Mouse (Mus musculus): ENCODE results near the gene Cgrrf1. TPM values are rescaled to one million over a fixed set of nuclear protein-coding genes. Genes with fewer than 3 reads are reported as not detected.
A peak's percentile ranks its signal among the peaks of the same experiment; 100 is the strongest.

Cgrrf1 gene
- total RNA-seq (2021) = 10 to 100 TPM; 33.2 to 34.9 TPM
- long read RNA-seq, experiment 1, transcript Cgrrf1-201 (6 exons, 1,324 nt) = major isoform, 13 of 19 reads
- long read RNA-seq, experiment 1, partial matches to known transcripts = 0 of 19 reads
- long read RNA-seq, experiment 1, other reads (novel, unspliced or antisense) = 4 of 19 reads
- long read RNA-seq, experiment 2, transcript Cgrrf1-201 (6 exons, 1,324 nt) = major isoform, 9 of 12 reads
- long read RNA-seq, experiment 2, partial matches to known transcripts = 1 of 12 reads
- long read RNA-seq, experiment 2, other reads (novel, unspliced or antisense) = 0 of 12 reads

GRCm38 (mm10) chr14:46831837-46832333, at the start of gene Cgrrf1:
Gene Cgrrf1, plus strand, starts transcription at chr14:46832125.
- intact Hi-C loops (cut with DNase I) = loop anchor here (1.0 to 5.0 kb wide), 2 partner anchors 10 to 255 kb away; partner anchors contain the start of gene Gmfb
- Histone ChIP-seq H3K27ac (peak within 1 kb of the TSS; percentile 87), H3K4me3 (peak within 1 kb of the TSS; percentile 99)
- TF ChIP-seq CTCF (IDR thresholded peaks at IDR 0.05) = peak; percentile 47
- DNase-seq (ENCODE audit: extremely low spot score in 1 of 2, low spot score in 2 of 2) = peak; percentile 92 to 93

- no peak overlapping the region for H3K27ac ChIP-seq
- intact Hi-C loops (cut with DNase I) = no loop called here
- TF ChIP-seq CTCF (IDR thresholded peaks at IDR 0.05) = no peak
- H3K4me3 ChIP-seq = no peak overlapping the region
- no peak for DNase-seq (ENCODE audit: extremely low spot score in 1 of 2, low spot score in 2 of 2)
These were observed 49.6 kb upstream of the Cgrrf1 start for GRCm38 (mm10) chr14:46782187-46782828.

DNA sequence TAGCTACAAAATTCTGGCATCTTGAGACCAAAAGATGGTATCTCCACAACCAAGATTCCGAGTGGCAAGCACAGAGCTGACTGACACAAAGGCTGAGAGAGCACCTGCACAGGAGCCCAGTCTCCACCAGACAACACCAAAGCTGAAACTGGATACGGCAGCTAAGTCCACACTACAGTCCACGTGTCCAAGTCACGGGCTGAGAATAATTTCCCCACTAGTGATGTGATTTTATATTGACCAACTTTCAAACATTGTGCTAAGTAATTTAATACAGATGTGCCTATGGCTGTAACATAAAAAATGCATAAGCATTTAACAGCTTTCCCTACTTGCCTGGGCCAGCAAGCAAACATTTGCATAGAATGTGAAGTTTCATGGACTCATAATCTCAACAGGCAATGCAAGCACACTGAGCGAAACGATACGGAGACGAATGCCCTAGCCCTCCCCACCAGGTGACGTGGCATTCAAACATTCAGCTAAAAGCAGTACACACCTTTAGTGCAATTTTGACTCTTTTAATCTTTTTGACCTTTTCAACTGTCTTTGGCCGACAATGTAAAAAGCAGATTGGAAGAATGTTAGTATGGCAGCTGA, 48.5 kb upstream of the Cgrrf1 start:
- no peak for DNase-seq (ENCODE audit: extremely low spot score in 1 of 2, low spot score in 2 of 2)
- Histone ChIP-seq H3K27ac (no peak overlapping the region), H3K4me3 (no peak overlapping the region)
- no peak for TF ChIP-seq CTCF (IDR thresholded peaks at IDR 0.05)
- intact Hi-C loops (cut with DNase I) = no loop called here

DNA sequence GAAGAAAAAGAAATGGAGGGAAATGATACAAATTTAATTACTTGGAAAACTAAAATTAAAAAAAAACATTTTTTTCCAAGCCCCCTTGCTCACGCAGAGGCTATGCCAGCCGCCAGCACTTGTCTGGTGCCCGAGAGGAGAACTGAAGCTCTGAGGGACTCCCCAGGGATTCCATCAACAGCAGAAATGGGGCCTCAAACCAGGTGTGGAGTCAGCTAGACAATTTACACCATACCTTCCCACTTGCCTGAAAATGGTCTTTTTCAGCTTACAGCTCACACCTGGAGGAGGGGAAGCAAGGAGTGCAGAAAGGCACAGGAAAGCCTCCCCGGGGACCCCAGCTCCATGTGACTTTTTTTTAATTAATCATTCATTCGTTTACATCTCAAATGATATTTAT, 46.7 kb upstream of the Cgrrf1 start:
- no peak overlapping the region for H3K4me3 ChIP-seq
- TF ChIP-seq CTCF (IDR thresholded peaks at IDR 0.05) = no peak
- DNase-seq (ENCODE audit: extremely low spot score in 1 of 2, low spot score in 2 of 2) = no peak
- no peak overlapping the region for H3K27ac ChIP-seq
- intact Hi-C loops (cut with DNase I) = no loop called here

DNA sequence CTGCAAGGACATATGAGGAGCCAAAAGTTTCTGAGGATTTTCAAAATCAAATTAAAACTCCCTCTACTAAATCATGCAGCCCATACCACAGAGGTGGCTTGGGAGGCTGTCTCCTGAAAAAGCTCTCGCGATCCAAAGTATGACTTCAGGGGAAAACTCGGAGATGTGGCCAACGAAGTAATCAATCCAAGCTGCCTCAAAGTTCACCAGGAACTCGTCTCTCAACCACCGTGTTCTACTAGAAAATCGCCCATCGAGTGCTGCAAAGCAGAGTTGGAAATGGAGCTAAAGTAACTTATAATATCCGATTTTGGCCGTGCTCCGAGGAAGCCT, 44.5 kb upstream of the Cgrrf1 start:
- intact Hi-C loops (cut with DNase I) = no loop called here
- TF ChIP-seq CTCF (IDR thresholded peaks at IDR 0.05) = no peak
- DNase-seq (ENCODE audit: extremely low spot score in 1 of 2, low spot score in 2 of 2) = peak in 1 of 2 experiments; percentile 10
- H3K27ac ChIP-seq = peak overlapping the region; percentile 92; the same call in 1 of the 2 replicates
- H3K4me3 ChIP-seq = peak overlapping the region; percentile 62

GRCm38 (mm10) chr14:46787787-46788504, 44.0 kb upstream of the Cgrrf1 start, which contains the start of gene Cnih1:
Gene Cnih1, minus strand, starts transcription at chr14:46788411.
- intact Hi-C loops (cut with DNase I) = loop anchor here (2.0 kb wide), 1 partner anchor 35 kb away; the partner anchor contains the start of gene Gmfb
- Histone ChIP-seq H3K27ac (peak within 1 kb of the TSS; percentile 92), H3K4me3 (peak within 1 kb of the TSS; percentile 62)
- TF ChIP-seq CTCF (IDR thresholded peaks at IDR 0.05) = peak; percentile 96
- peak; percentile 92 to 93 for DNase-seq (ENCODE audit: extremely low spot score in 1 of 2, low spot score in 2 of 2)

- intact Hi-C loops (cut with DNase I) = loop anchor here (2.0 kb wide), 1 partner anchor 34 kb away; the partner anchor contains the start of gene Gmfb
- Histone ChIP-seq H3K27ac (peak overlapping the region; percentile 10; the same call in 1 of the 2 replicates), H3K4me3 (peak overlapping the region; percentile 62)
- no peak for TF ChIP-seq CTCF (IDR thresholded peaks at IDR 0.05)
- DNase-seq (ENCODE audit: extremely low spot score in 1 of 2, low spot score in 2 of 2) = peak in 1 of 2 experiments; percentile 10
These were observed 43.4 kb upstream of the Cgrrf1 start for GRCm38 (mm10) chr14:46788505-46788901.

- TF ChIP-seq CTCF (IDR thresholded peaks at IDR 0.05) = peak; percentile 31
- intact Hi-C loops (cut with DNase I) = no loop called here
These were observed 41.6 kb upstream of the Cgrrf1 start for GRCm38 (mm10) chr14:46790303-46790702.

GRCm38 (mm10) chr14:46790723-46791122, 41.2 kb upstream of the Cgrrf1 start:
- intact Hi-C loops (cut with DNase I) = no loop called here
- no peak for TF ChIP-seq CTCF (IDR thresholded peaks at IDR 0.05)
- DNase-seq (ENCODE audit: extremely low spot score in 1 of 2, low spot score in 2 of 2) = no peak
- Histone ChIP-seq H3K4me3 (no peak overlapping the region), H3K27ac (no peak overlapping the region)

More at GRCm38 (mm10) chr14:46790303-46790702, 41.6 kb upstream of the Cgrrf1 start:
- no peak overlapping the region for H3K4me3 ChIP-seq
- no peak overlapping the region for H3K27ac ChIP-seq
- DNase-seq (ENCODE audit: extremely low spot score in 1 of 2, low spot score in 2 of 2) = no peak

- no peak overlapping the region for H3K27ac ChIP-seq
- intact Hi-C loops (cut with DNase I) = no loop called here
- no peak for DNase-seq (ENCODE audit: extremely low spot score in 1 of 2, low spot score in 2 of 2)
- H3K4me3 ChIP-seq = no peak overlapping the region
- no peak for TF ChIP-seq CTCF (IDR thresholded peaks at IDR 0.05)
These were observed 37.8 kb upstream of the Cgrrf1 start for GRCm38 (mm10) chr14:46794157-46794556.

- TF ChIP-seq CTCF (IDR thresholded peaks at IDR 0.05) = no peak
- no peak overlapping the region for H3K27ac ChIP-seq
- H3K4me3 ChIP-seq = no peak overlapping the region
- intact Hi-C loops (cut with DNase I) = no loop called here
- no peak for DNase-seq (ENCODE audit: extremely low spot score in 1 of 2, low spot score in 2 of 2)
These were observed 31.1 kb upstream of the Cgrrf1 start for GRCm38 (mm10) chr14:46800684-46801345.

Measured in left cerebral cortex, adult 2 months (tissue).